Mouse (Mus musculus) common myeloid progenitor, adult 5-6 weeks (primary cell): ENCODE results near the gene Zbtb45. TPM values are rescaled to one million over a fixed set of nuclear protein-coding genes. Genes with fewer than 3 reads are reported as not detected.

ENCODE experiments used
- ATAC-seq: replicated peaks from 2 replicates; pipeline ENCODE4 v1.8.0; 2016; ENCODE audit warnings: low read depth, mild to moderate bottlenecking, moderate TSS enrichment, inconsistent platforms; ENCODE audit not compliant: poor library complexity, severe bottlenecking
- total RNA-seq: library from RNA; stranded (forward); fragments of 200-1000, 187-1606 nt; gene quantifications from 2 replicates; pipeline ENCODE4 v1.2.3, GENCODE M21; 2017

Zbtb45 gene
- total RNA-seq, 1 experiment from 2014 or later: 9.8 TPM

DNA sequence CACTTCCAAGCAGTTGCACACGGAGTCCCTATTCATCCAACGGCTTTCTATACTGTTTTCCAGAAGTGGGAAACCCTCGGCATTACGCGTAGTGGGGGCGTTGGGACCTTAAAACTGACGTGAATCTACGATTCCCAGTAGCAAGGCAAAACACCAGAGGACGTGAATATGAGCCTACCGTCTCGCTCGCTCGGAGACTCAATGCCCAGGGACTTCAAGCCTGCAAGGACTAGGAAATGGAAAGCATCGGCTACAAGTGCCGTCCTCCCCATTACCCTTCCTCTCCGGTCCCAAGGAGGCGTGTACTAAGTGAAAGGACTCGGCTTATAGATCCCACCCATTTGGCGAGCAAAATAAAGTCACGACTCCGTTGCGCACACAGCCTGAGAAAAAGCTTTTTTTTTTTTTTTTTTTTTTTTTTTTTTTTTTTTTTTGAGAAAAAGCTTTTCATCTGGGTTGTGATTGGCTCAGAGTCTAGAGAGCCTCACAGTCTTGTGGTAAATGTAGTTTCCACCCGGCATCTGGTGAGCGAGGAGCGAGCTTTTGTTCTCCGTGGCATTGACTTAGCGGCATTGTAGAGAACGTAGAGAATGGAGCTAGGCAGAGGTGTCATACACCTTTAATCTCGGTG, 48.2 kb downstream of the Zbtb45 start:
- peak; percentile 70 for ATAC-seq

GRCm38 (mm10) chr7:12959718-12960117, 50.1 kb downstream of the Zbtb45 start:
- ATAC-seq: no peak

GRCm38 (mm10) chr7:12958948-12959347, 50.9 kb downstream of the Zbtb45 start:
- ATAC-seq: no peak

- ATAC-seq: no peak
Measured at GRCm38 (mm10) chr7:12957511-12957910, 52.3 kb downstream of the Zbtb45 start.

- ATAC-seq: peak; percentile 92
Measured at GRCm38 (mm10) chr7:12954896-12955295, 54.9 kb downstream of the Zbtb45 start.

Other genes starting within 250 kb of the Zbtb45 start
- 2.7 and 5.7 TPM in 2 replicates for gene Zscan18, start 206.4 kb downstream of the Zbtb45 start, total RNA-seq
- 9.8 and 11.9 TPM in 2 replicates for gene Zfp329, start 191.2 kb downstream of the Zbtb45 start, total RNA-seq
- 25.2 and 44.3 TPM in 2 replicates for gene Zfp110, start 175.3 kb downstream of the Zbtb45 start, total RNA-seq
- 1.4 and 2.8 TPM in 2 replicates for gene Zfp128, start 128.9 kb downstream of the Zbtb45 start, total RNA-seq
- gene Zscan22, start 112.2 kb downstream of the Zbtb45 start, total RNA-seq: 5.8 and 9.8 TPM in 2 replicates
- gene Rps5, start 87.7 kb downstream of the Zbtb45 start, total RNA-seq: 1,289 and 2,367 TPM in 2 replicates
- gene Rnf225, start 82.6 kb downstream of the Zbtb45 start, total RNA-seq: 0.24 and 0.55 TPM in 2 replicates
- gene Zfp324, start 44.2 kb downstream of the Zbtb45 start, total RNA-seq: 6.7 and 8.0 TPM in 2 replicates
- 3.7 and 3.8 TPM in 2 replicates for gene Zfp446, start 32.2 kb downstream of the Zbtb45 start, total RNA-seq
- not detected in 2 replicates for gene Slc27a5, start 11.8 kb downstream of the Zbtb45 start, total RNA-seq
- gene Trim28, start 10.9 kb downstream of the Zbtb45 start, total RNA-seq: 481 and 549 TPM in 2 replicates
- gene Chmp2a, start 24.8 kb upstream of the Zbtb45 start, total RNA-seq: 147 and 158 TPM in 2 replicates
- 97.7 and 99.2 TPM in 2 replicates for gene Ube2m, start 28.2 kb upstream of the Zbtb45 start, total RNA-seq
- gene Mzf1, start 44.7 kb upstream of the Zbtb45 start, total RNA-seq: 0.87 and 1.3 TPM in 2 replicates
- gene Vmn1r85, start 85.1 kb upstream of the Zbtb45 start, total RNA-seq: not detected in 2 replicates
- not detected in 2 replicates for gene Vmn1r86, start 109.9 kb upstream of the Zbtb45 start, total RNA-seq
- not detected in 2 replicates for gene Vmn1r87, start 130.1 kb upstream of the Zbtb45 start, total RNA-seq
- under 0.01 TPM in 1 of 2 replicates, not detected in the other for gene Vmn1r88, start 149.5 kb upstream of the Zbtb45 start, total RNA-seq
- gene Vmn1r89, start 203.0 kb upstream of the Zbtb45 start, total RNA-seq: not detected in 2 replicates